Mouse (Mus musculus) MEL (cell line): ENCODE data around the gene Acp2. TPM values are rescaled to one million over a fixed set of nuclear protein-coding genes. Genes with fewer than 3 reads are reported as not detected.

Experiments used
- DNase-seq: peaks from one replicate; pipeline ENCODE4 v3.0.0; 2011; ENCODE audit warnings: low read depth, low spot score
- H3K27ac ChIP-seq: 2 replicates; pipeline ENCODE4 v1.5.1; 2012; ENCODE audit warnings: low read depth, mild to moderate bottlenecking, control low read depth, low read length, moderate library complexity; ENCODE audit not compliant: control insufficient read depth
- H3K27me3 ChIP-seq, 2 experiments: fragments of 150-350 bp in 1 of 2; sonication (generic) in 1 of 2; 2 replicates each; pipeline ENCODE4 v1.6.1; 2012; ENCODE audit warnings: low read length in 2 of 2, mild to moderate bottlenecking in 2 of 2, improper control_type of control experiment in 1 of 2, moderate library complexity in 1 of 2; ENCODE audit not compliant: insufficient read depth in 2 of 2, control insufficient read depth in 1 of 2
- H3K36me3 ChIP-seq, 2 experiments: 2 replicates each; pipeline ENCODE4 v1.6.1; 2012 to 2014; ENCODE audit warnings: low read length in 2 of 2, improper control_type of control experiment in 1 of 2, inconsistent platforms in 1 of 2, mild to moderate bottlenecking in 1 of 2; ENCODE audit not compliant: insufficient read depth in 2 of 2, control insufficient read depth in 1 of 2
- H3K4me1 ChIP-seq, 2 experiments: fragments of 150-350 bp in 1 of 2; sonication (generic) in 1 of 2; 2 replicates each; pipeline ENCODE4 v1.6.1; 2012; ENCODE audit warnings: low read length in 2 of 2, improper control_type of control experiment in 1 of 2, mild to moderate bottlenecking in 1 of 2; ENCODE audit not compliant: insufficient read depth in 2 of 2, control insufficient read depth in 1 of 2
- H3K4me3 ChIP-seq, 2 experiments: fragments of 150-350 bp in 1 of 2; sonication (generic) in 1 of 2; 2 replicates each; pipeline ENCODE4 v1.5.1; 2012; ENCODE audit warnings: low read depth in 2 of 2, low read length in 2 of 2, mild to moderate bottlenecking in 2 of 2, moderate library complexity in 2 of 2, control low read depth in 1 of 2, improper control_type of control experiment in 1 of 2; ENCODE audit not compliant: control insufficient read depth in 1 of 2, insufficient read depth in 1 of 2
- H3K79me2 ChIP-seq: 2 replicates; pipeline ENCODE4 v1.6.1; 2012; ENCODE audit warnings: mild to moderate bottlenecking, low read length, moderate library complexity; ENCODE audit not compliant: control insufficient read depth, poor library complexity, insufficient read depth
- H3K9ac ChIP-seq: 2 replicates; pipeline ENCODE4 v1.6.1; 2012; ENCODE audit warnings: low read depth, mild to moderate bottlenecking, control low read depth, low read length, moderate library complexity; ENCODE audit not compliant: control insufficient read depth, poor library complexity, severe bottlenecking
- H3K9me3 ChIP-seq: fragments of 150-350 bp; sonication (generic); replicated peaks from 2 replicates; pipeline ENCODE4 v1.6.1; 2012; ENCODE audit warnings: mild to moderate bottlenecking, low read length, improper control_type of control experiment, moderate library complexity; ENCODE audit not compliant: insufficient read depth
- CHD1 ChIP-seq: IDR thresholded peaks from 2 replicates; pipeline ENCODE4 v1.6.1; 2012; ENCODE audit warnings: low read depth, mild to moderate bottlenecking, inconsistent platforms, low read length, improper control_type of control experiment
- CHD2 ChIP-seq: IDR thresholded peaks from 2 replicates; pipeline ENCODE4 v1.6.1; 2011; ENCODE audit warnings: low read length, improper control_type of control experiment
- E2F4 ChIP-seq: IDR thresholded peaks from 2 replicates; pipeline ENCODE4 v1.6.1; 2011; ENCODE audit warnings: low read depth, low read length, improper control_type of control experiment, borderline replicate concordance
- EP300 ChIP-seq, 2 experiments: IDR thresholded peaks; 2 replicates each; pipeline ENCODE4 v1.6.1; 2011; ENCODE audit warnings: improper control_type of control experiment in 2 of 2, low read length in 2 of 2, low read depth in 1 of 2, mild to moderate bottlenecking in 1 of 2
- GABPA ChIP-seq: IDR thresholded peaks from 2 replicates; pipeline ENCODE4 v1.6.1; 2012; ENCODE audit warnings: low read depth, mild to moderate bottlenecking, inconsistent platforms, low read length, improper control_type of control experiment, moderate library complexity
- GATA1 ChIP-seq: IDR thresholded peaks from 2 replicates; pipeline ENCODE4 v1.6.1; 2011; ENCODE audit warnings: low read depth, low read length, improper control_type of control experiment
- HCFC1 ChIP-seq: IDR thresholded peaks from 2 replicates; pipeline ENCODE4 v1.6.1; 2012; ENCODE audit warnings: low read depth, mild to moderate bottlenecking, inconsistent platforms, low read length, improper control_type of control experiment, moderate library complexity
- KAT2A ChIP-seq: conservative IDR thresholded peaks from 2 replicates; pipeline ENCODE4 v1.6.1; 2012; ENCODE audit warnings: low read depth, low read length, improper control_type of control experiment, inconsistent platforms
- MXI1 ChIP-seq: IDR thresholded peaks from 2 replicates; pipeline ENCODE4 v1.6.1; 2011; ENCODE audit warnings: mild to moderate bottlenecking, low read depth, low read length, improper control_type of control experiment
- MYB ChIP-seq: IDR thresholded peaks from 2 replicates; pipeline ENCODE4 v1.6.1; 2011; ENCODE audit warnings: mild to moderate bottlenecking, low read depth, low read length, improper control_type of control experiment
- POLR2A ChIP-seq, 2 experiments: IDR thresholded peaks; 2 replicates each; pipeline ENCODE4 v1.6.1; 2011 to 2012; ENCODE audit warnings: low read length in 2 of 2, mild to moderate bottlenecking in 2 of 2, control low read depth in 1 of 2, improper control_type of control experiment in 1 of 2, low read depth in 1 of 2, moderate library complexity in 1 of 2; ENCODE audit not compliant: control insufficient read depth in 1 of 2, insufficient read depth in 1 of 2, poor library complexity in 1 of 2
- RAD21 ChIP-seq: IDR thresholded peaks from 2 replicates; pipeline ENCODE4 v1.6.1; 2011; ENCODE audit warnings: mild to moderate bottlenecking, low read depth, low read length, improper control_type of control experiment
- TCF12 ChIP-seq: IDR thresholded peaks from 2 replicates; pipeline ENCODE4 v1.6.1; 2014; ENCODE audit warnings: low read depth, mild to moderate bottlenecking, inconsistent platforms, low read length, improper control_type of control experiment, moderate library complexity
- UBTF ChIP-seq: IDR thresholded peaks from 2 replicates; pipeline ENCODE4 v1.6.1; 2012; ENCODE audit warnings: low read depth, mild to moderate bottlenecking, inconsistent platforms, low read length, improper control_type of control experiment, moderate library complexity, borderline replicate concordance; ENCODE audit not compliant: insufficient read depth
- USF2 ChIP-seq, 2 experiments: IDR thresholded peaks; 2 replicates each; pipeline ENCODE4 v1.6.1; 2011 to 2012; ENCODE audit warnings: improper control_type of control experiment in 2 of 2, low read length in 2 of 2, borderline replicate concordance in 1 of 2, inconsistent platforms in 1 of 2, low read depth in 1 of 2, mild to moderate bottlenecking in 1 of 2; ENCODE audit not compliant: insufficient read depth in 1 of 2
- ZC3H11A ChIP-seq: IDR thresholded peaks from 2 replicates; pipeline ENCODE4 v1.6.1; 2012; ENCODE audit warnings: low read depth, mild to moderate bottlenecking, inconsistent platforms, low read length, improper control_type of control experiment
- ZKSCAN1 ChIP-seq: IDR thresholded peaks from 2 replicates; pipeline ENCODE4 v1.6.1; 2012; ENCODE audit warnings: low read depth, mild to moderate bottlenecking, inconsistent platforms, low read length, improper control_type of control experiment, moderate library complexity
- polyA plus RNA-seq, 2 experiments: library from polyadenylated mRNA; stranded (reverse) in 1 of 2; unstranded in 1 of 2; fragments of >175 nt in 1 of 2; fragments of >200 nt in 1 of 2; gene quantifications; 2 replicates each; pipeline versions ENCODE4 v1.2.1 to v1.2.4; 2012; ENCODE audit warnings: low replicate concordance in 2 of 2, low read depth in 1 of 2; ENCODE audit not compliant: insufficient read length in 2 of 2, insufficient read depth in 1 of 2, missing spikeins in 1 of 2
- total RNA-seq: library from RNA; depleted of rRNA; stranded (reverse); fragments of 300-350 nt; gene quantifications from 2 replicates; pipeline ENCODE4 v1.2.3, GENCODE M21; 2012

The Acp2 gene
- total and polyA plus RNA-seq, 3 experiments = 7.3 to 11.3 TPM; not detected in 1

DNA sequence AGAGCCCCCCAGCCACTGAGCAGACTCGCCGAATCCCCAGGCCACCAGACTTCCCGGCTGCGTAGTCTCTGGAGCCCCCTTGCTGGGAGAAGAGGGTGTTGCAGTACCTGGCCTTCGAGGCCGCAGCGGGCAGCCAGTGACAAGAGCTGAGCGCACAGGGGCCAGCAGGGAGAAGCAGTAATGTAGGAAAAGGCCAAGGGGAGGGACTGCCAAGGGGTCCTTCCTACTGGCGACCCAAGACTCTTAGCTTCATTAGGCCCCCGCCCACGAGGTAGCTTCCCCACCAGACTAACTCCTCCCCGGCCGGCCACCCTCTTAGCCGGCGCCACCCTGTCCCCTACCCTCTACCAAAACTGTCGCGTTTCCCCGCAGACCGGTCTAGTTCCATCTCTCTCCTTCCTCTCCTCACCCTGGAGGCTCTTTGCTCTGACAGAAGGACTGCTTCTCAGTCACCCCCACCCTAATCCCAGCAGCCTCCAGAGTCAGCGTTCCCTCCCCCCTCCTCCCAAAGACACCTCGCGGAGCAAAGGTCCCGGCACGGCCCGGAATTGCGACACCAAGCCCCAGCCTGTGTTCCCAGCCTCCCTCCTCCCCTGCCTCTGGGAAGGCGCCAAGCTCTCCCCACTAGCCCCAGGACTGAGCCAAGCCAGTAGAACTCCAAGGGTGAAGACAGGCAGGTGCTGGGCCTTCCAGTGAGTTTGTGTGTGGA, 7.9 kb upstream of the Acp2 start (continued):
- TF ChIP-seq KAT2A (no peak), ZKSCAN1 (no peak), UBTF (no peak)

GRCm38 (mm10) chr2:91196577-91197001, 6.1 kb upstream of the Acp2 start:
- DNase-seq = no peak
- no peaks in the 10 kb centered on the region for H3K9me3 ChIP-seq
- no peak for TF ChIP-seq HCFC1
- no peak for TF ChIP-seq MYB
- no peak for TF ChIP-seq UBTF
- no peak for TF ChIP-seq CHD2
- no peak for TF ChIP-seq GABPA
- no peak for TF ChIP-seq CHD1
- no peak for TF ChIP-seq ZKSCAN1
- no peak for TF ChIP-seq POLR2A (IDR thresholded peaks at IDR 0.05; ENCODE audit: control insufficient read depth in 1 of 2, insufficient read depth in 1 of 2, low read depth in 1 of 2, low read length in 2 of 2, poor library complexity in 1 of 2)
- no peaks in the 10 kb centered on the region for H3K27me3 ChIP-seq
- no peak overlapping the region for H3K27ac ChIP-seq
- no peak overlapping the region for H3K4me3 ChIP-seq
- peaks cover 6 to 12% of the 10 kb centered on the region in 2 experiments for H3K4me1 ChIP-seq
- H3K36me3 ChIP-seq = peaks cover 0 to 9% of the 10 kb centered on the region in 2 experiments; a peak in 2 of 4 replicates
- no peak overlapping the region for H3K9ac ChIP-seq
- no peaks in the 10 kb centered on the region for H3K79me2 ChIP-seq

DNA sequence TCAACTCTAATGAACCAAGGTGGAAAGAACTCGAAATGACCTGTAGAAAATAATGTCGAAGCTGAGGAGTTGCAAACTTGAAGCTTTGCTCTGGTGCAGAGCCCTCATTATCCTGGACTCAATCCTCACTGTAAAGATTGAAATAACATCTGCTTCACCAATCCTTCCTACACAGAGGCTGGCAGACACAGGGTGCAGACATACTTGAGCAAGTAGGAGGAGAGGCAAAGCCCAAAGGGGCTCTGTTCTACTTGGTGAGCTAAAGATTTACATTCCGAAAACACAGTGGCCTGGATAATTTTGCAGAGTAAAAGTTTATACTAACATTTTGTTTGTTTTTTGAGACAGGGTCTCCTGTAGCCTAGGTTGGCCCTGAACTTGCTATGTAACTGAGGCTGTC, 3.8 kb upstream of the Acp2 start:
- Histone ChIP-seq H3K79me2 (peaks cover 3% of the 10 kb centered on the region; the same call in 1 of the 2 replicates), H3K4me3 (no peak overlapping the region), H3K36me3 (peaks cover 0 to 16% of the 10 kb centered on the region in 2 experiments; a peak in 2 of 4 replicates), H3K9ac (no peak overlapping the region), H3K9me3 (no peaks in the 10 kb centered on the region), H3K27me3 (no peaks in the 10 kb centered on the region), H3K27ac (no peak overlapping the region), H3K4me1 (peaks cover 3 to 22% of the 10 kb centered on the region in 2 experiments)
- no peak for TF ChIP-seq CHD1
- no peak for TF ChIP-seq MXI1
- no peak for TF ChIP-seq EP300 (IDR thresholded peaks at IDR 0.05; ENCODE audit: low read depth in 1 of 2, low read length in 2 of 2)
- TF ChIP-seq ZC3H11A = no peak
- TF ChIP-seq RAD21 = no peak
- TF ChIP-seq GATA1 = no peak
- no peak for TF ChIP-seq E2F4
- no peak for TF ChIP-seq USF2 (IDR thresholded peaks at IDR 0.05; ENCODE audit: borderline replicate concordance in 1 of 2, insufficient read depth in 1 of 2, low read depth in 1 of 2, low read length in 2 of 2)
- no peak for TF ChIP-seq TCF12
- no peak for DNase-seq
